Mouse (Mus musculus) fibroblast of lung, adult 2 months (primary cell): Measurements from ENCODE around the gene Klhl25.
"Not testable (repeated sequence)": the region's sequence is repeated elsewhere in the genome, so short reads cannot be mapped to it uniquely, and the experiment has no call there.

Experiments used
- DNase-seq: peaks from one replicate; pipeline ENCODE4 v3.0.0-alpha.2; 2011; ENCODE audit warnings: low read depth

Klhl25 gene

DNA sequence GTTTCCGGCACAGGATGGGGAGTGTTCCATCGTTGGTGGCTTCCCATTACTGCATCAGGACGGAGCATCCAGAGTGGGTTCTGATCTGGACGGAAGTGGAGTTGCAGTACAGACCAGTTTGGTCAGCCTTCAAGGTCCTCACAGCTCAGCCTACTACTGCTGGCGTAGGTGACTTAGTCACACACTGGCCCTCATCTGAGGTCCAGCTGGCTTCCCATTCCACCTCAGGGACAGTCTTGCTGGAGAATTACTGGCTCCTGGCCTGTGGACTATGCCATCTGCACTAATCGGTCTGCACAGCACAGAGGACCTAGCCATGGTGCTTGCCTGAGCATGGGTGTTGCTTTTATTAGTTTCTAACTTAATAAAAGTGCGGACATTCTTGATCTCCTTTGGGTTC is 25.6 kb downstream of the Klhl25 start:
- no peak for DNase-seq

DNA sequence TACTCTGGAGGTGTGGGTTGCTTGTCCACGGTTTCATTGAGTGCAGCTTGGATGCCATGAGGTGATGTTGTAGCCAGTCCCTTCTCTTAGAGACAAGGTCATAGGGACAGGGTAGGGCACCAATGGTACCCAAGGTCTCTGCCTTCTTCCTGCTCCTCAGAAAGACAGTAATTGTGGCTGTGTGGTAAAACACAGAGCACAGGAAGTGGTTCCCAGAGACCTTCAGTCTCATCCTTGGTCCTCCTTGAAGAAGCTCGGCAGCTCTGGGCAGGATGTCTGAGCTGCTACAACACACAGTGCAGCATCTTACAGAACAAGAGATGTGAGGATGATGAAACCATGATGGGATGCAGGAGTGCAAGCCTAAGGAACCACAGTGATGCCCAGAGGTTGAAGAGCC is 31.3 kb downstream of the Klhl25 start:
- DNase-seq = not testable (repeated sequence)

DNA sequence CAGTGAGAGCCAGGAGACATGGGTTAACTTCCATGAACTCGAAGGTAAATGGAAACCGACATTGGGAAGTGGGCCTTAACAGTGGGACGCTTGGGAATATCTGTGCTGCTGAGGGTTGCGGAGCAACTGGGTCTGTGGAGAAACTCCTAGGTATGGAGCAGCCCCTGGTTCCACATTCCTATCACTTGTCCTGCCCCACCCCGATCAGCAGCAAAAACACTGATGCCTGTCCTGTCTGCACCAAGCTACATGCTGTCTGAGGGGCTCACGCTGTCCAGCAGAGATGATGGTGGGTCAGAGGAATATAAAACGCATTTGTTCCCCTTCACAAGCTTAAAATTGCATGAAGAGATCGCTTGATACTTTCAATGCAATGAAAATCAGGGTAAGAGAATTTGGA is 32.1 kb downstream of the Klhl25 start:
- DNase-seq = no peak

DNA sequence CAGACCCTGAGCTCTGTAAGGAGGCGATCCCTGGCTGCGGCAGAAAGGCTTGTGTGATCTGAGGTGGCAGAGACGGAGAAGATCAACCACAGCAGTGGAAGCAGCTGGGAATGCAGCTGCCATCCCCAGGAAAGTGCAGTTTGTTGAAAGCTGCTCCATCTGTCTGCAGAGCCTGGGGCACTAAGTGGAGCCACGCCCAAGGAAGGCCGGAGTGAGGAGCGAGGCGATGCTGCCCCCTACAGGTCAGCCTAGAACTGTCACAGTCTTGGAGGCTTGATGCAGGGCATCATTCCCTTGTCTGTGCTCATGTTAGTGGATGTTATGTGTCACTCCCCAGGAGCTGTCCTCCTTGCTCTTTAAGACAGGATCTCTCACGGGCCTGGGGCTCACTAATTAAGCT is 32.5 kb downstream of the Klhl25 start:
- peak; percentile 43 for DNase-seq

DNA sequence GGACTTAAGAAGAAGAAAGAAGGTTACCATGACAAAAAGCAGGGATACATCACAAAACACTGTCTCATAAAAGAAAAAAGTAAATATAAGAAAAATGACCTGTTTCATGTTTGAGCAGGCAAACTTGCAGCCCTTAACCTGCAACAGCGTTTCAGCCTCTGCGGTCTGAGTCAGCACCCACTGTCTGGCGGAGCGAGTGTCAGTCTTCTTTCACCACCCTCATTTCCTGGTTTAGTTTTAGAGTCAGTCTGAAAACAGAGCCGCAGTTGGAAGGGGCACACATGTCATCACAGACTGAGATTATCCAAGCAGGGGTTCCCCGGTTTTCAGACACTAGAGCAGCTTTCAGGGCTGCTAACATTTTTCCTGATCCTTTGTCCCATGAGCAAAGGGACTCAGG is 33.3 kb downstream of the Klhl25 start:
- no peak for DNase-seq

DNA sequence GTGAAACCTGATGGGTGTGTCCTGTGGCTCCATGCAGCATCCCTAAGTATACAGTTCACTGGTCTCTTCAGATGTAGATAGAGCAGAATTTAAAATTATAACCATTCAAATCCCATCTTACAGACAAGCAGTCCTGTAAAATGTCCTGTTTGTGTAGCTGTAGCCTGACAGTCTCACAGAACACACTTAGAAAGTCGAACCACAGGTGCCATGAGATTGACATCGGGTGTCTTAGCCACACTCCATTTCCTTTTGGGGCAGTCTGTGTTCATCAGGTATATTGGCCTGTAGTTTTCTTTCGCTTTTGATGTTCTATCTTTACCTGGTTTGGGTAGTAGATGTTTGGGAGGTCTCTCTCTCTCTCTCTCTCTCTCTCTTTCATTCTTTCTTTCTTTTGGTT is 33.7 kb downstream of the Klhl25 start:
- no peak for DNase-seq

DNA sequence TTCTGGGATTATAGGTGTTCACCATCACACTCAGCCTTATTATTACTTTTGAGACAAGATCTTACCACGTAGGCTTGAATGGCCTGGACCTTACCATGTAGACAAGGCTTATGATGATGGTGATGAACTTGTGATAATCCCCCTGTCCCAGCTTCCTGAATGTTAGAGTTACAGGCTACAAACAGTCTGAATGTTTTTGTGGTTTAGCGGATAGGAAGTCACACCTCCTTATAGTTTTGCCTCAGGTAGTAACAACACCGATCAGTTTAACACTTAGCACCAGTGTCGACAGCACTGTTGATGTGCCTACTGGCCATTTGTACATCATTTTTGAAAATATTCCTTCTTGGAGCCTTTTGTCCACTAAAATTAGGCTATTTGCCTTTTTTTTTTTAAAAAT is 43.4 kb downstream of the Klhl25 start:
- DNase-seq = no peak

DNA sequence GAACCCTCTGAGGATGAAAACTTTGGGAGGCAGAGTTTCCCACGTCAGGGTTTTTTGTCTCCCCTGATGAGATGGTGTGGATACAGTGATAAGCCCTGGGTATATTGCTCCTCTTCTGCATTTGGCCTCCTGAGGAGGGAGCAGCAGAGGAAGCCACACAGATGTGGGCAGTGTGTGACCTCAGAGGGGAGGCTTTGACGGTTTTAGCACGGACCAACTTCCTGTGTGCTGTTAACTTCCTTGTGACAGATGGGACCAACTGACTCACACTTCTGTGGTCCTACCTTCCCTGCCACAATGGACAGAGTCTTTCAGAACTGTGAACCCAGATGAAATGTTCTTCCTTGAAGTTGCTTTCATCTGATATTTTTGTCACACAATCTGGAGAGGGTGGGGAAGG is 44.6 kb downstream of the Klhl25 start:
- no peak for DNase-seq

DNA sequence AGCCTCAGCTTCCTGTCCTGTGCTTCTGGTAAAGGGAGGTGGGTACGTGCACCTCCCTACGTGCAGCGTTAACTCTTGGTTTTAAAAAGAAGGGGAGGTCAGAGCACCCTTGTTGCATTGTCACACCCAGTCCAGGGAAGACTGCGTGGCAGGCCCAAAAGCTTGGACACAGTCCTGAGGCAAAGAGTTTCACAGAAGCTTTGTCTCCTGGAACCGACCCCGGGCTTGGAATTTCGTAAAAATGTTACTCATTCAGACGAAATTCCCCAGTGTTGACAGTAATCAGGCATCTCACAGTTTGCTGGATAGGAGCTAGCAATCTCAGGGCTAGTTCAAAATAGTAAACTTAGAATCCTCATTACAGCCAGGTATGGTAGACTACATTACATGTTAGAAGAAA is 45.6 kb downstream of the Klhl25 start:
- DNase-seq = peak; percentile 11

DNA sequence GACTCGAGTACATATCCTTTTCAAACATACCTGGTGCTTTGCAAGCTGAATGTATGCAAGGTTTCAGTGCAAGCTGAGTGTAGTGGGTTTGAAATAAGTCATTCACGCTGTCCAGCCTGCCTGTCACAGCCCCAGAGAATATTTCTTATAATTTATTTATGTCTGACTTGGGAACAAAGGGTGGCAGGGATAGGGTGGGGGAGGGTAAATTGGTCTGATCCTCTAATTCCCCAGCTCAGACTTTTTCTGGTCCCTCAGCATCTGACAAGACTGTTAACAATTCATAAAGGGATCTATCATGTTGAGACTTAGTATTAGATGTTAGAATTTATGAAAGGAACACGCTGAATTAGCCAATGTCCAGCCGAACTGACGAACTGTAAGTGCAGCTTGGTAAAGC is 48.9 kb downstream of the Klhl25 start:
- no peak for DNase-seq

DNA sequence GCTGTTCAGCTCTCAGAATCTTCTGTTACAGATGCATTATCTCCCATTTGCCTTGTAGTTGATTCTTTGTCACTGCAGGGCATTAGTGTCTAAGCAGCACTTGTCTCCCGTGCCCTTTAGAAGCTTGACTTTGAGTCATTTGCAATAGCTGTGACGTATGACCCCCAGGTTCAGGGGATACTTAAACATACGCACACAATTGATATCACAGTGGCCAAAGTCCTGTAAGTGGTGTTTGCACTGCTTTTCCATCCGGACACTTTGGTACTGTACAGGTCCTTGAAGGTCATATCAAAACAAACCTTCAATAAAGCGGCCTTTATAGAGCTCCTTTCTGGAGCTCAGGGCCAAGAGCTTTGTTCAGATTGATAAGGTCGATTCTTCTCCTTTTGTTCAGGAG is 51.0 kb downstream of the Klhl25 start:
- DNase-seq = no peak

DNA sequence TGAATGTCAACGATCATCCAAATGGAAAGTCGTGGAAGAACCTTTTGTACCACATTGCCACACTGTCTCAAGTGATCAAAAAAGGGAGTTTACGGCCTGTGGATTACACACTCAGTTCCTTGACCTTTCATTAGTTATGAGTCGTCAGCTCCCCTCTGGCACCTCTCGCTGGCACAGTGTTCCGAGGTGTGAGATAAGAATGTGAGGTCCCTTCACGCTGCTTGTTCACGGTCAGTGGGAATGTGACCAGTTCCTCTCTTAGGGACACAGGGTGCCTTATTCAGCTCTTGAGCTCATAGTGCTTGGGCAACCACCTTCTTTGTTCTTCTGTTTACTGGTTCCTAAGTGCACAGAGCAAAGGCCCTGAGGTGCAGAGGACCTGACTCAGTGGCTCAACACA is 51.4 kb downstream of the Klhl25 start:
- DNase-seq = no peak

DNA sequence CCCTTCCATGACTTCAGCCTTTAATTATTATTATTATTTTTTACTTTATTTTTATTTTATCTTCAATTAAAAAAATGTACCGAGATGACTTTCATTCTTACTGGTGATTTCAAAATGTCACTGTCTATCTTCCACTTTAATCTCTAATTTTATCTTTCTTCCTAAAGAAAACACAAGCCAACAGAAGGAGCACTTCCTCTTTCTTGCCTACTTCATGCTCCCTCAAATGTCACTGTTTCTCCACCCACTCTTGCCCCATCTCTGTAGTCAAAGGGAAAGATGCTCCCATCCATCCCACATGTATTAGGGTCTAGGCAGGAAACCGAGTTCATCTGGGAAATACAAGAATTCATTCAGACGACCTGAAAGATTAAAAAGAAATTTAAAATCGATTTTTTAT is 51.8 kb downstream of the Klhl25 start:
- DNase-seq = no peak

DNA sequence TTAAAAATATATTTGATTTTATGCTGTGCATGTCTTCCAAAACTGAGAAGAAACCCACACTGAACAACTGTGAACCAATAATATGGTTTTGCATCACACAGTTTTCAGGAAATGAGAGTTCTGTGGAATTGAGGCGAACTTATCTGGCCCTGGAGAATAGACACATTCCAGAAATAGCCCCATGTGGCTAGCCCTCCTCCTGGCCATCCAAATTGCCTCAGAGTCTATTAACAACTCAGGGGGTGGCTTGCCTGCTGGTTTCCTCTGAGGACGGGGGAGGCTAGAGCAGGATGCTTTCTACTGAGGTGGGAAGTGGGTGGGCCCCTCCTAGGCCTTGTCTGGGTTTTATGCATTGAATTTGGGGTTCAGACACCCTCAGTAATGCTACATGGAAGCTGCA is 57.0 kb downstream of the Klhl25 start:
- DNase-seq = no peak

DNA sequence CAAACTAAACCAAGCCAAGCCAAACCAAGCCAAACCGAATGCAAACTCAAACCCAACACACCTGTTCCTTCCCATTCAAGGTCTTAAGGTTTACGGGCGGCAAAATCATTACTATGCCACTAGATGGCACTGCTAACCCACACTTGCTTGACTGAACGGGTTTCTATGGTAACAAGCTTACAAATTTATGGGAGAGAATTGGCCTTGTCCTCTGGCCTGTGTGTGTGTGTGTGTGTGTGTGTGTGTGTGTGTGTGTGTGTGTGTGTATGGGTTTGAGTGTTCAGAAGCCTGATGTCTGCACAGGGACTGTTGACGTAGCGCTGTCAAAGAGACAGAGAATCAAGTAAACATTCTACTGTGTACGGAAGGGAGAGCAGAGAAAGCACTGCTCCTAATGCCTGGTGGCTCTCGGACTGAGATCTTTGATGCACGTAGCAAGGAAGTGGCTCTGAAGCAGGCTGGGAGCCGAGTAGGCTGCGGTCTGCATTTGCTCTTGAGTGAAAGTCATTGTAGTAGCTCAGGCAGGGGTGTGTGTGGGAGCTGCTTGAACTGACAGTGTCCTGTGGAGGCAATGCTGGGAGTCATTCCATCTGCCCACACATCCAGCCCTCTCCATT is 62.0 kb downstream of the Klhl25 start:
- peak; percentile 47 for DNase-seq

DNA sequence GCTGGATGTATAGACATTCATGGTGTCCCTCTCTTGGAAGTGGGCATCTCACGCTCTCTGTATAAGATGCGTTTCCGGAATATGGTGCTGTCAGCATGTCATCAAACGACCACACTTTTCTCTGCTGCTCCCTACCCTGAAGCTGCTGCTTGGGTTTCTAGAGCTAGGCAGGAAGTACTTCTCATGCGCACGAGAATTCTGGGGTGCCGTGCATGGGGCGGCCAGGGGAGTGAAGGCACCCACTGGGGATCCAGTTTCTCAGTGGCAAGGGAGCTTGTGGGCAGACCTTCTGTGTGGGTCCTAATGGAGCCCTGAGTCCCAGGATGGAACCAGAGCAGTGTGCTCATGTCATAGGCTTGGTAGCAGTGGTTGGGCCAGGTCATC is 62.5 kb downstream of the Klhl25 start:
- no peak for DNase-seq

DNA sequence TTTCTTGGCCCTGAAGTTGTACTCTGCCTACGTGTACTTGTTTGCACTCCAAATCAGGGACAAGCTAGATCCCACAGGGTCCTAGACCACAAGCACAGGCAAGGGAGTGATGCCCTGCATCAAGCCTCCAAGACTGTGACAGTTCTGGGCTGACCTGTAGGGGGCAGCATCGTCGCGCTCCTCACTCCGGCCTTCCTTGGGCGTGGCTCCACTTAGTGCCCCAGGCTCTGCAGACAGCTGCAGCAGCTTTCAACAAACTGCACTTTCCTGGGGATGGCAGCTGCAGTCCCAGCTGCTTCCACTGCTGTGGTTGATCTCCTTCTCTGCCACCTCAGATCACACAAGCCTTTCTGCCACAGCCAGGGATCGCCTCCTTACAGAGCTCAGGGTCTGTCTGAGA is 65.8 kb downstream of the Klhl25 start:
- no peak for DNase-seq

DNA sequence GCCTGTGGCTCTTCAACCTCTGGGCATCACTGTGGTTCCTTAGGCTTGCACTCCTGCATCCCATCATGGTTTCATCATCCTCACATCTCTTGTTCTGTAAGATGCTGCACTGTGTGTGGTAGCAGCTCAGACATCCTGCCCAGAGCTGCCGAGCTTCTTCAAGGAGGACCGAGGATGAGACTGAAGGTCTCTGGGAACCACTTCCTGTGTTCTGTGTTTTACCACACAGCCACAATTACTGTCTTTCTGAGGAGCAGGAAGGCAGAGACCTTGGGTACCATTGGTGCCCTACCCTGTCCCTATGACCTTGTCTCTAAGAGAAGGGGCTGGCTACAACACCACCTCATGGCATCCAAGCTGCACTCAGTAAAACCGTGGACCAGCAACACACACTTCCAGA is 67.4 kb downstream of the Klhl25 start:
- DNase-seq = not testable (repeated sequence)

DNA sequence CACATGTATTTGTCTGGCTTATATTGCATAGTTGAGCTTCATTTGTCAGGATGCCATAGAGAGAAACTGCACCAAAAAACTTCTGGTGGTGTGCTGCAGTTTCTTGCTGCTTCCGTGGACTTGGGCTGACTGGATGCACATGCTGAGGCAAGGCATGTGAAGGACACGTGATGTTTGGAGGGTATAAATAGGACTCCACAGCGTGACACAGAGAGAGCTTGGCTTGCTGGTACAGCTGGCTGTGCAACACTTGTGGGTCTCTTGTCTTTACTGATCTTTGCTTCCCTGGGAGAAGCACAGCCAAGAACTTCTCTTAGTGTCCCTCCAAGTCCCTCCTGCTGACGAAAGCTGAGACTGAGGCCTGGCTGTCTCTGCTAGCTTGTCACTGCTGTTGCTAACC is 69.6 kb downstream of the Klhl25 start:
- no peak for DNase-seq

DNA sequence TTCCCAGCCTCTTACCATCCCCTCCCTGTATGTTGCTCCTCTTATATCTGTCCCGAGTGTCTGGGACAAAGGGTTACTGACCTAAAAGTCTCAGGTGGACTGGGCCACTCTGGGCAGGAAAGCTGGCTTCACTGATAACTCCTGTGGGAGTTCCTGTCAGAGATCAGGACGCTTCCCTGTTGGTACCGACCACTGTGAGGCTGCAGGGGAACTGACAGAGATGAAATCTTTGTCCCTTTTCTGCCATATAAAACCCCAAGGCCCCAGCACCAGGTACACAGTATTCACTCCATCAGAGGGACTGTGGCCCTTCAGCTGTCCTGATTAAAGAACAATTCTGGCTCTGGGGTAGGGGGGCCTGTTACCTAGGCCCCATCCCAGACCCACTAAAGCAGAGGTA is 71.6 kb downstream of the Klhl25 start:
- not testable (repeated sequence) for DNase-seq
